Mouse (Mus musculus): ENCODE data around the gene Kcnip3.

Kcnip3 gene

GRCm38 (mm10) chr2:127517081-127517480 is 4.8 kb downstream of the Kcnip3 start:
- DNase-seq: no peak

- peak; percentile 42 for DNase-seq
These were observed 7.3 kb downstream of the Kcnip3 start for GRCm38 (mm10) chr2:127514380-127515124.

- DNase-seq: peak; percentile 39
These were observed 8.7 kb downstream of the Kcnip3 start for GRCm38 (mm10) chr2:127513244-127513643.

- DNase-seq: no peak
These were observed 10.5 kb downstream of the Kcnip3 start for GRCm38 (mm10) chr2:127511426-127511825.

GRCm38 (mm10) chr2:127507967-127508660 is 13.8 kb downstream of the Kcnip3 start:
- peak; percentile 68 for DNase-seq

DNA sequence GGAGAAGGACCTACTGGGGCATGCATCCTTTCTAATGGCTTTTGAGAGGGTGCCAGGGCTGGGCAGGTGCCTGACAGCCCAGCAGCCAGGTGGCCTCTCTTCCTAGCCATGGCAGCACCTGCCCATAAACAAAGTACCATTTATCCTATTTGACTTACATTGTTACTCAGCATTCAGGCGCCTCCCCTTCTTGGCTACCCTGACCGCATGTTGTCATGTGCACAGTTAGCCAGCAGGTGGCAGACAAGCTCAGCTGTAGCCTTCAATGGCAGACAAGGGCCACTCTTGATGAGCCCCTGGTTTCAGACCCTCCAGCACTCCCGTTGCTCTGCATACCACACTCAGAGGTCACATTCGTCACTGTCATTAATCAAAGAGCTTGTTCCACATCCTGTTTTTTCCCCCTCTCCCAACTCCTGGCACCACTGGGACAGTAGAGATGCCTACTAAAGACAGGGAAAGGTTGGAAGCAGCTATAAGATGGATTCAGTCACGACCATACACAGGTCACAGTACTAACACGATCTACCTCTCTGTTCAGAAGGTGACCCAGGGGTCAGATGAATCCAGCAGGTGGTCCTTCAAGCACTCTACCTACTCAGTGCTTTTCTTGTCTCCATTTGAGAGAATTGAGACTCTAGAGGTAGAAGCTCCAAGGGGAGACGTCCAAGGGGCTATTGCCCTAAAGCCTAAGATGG is 14.7 kb downstream of the Kcnip3 start:
- DNase-seq: peak; percentile 91

DNA sequence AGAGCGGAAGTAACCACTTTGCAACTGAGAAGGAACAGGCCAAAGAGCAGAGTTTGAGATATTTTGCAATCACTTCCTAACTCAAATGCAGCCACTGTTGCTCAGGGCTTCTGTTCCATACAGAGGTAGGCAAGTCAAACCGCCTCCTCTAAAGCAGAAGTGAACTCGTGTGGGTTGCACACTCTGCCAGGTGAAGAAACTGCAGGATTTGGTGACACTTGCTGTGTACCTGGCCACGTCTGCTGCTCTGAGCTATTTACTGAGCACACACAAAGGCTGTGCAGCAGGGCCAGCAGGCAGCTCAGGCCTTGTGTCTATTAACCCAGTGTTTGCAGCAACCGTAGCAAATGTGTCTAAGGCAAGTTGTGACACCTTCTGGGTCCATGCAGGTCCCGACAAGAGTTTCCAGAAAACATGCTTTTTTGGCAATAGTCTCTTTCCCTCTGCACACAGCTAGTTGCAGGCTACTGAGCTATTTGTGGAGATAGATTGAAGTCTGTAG is 15.7 kb downstream of the Kcnip3 start:
- no peak for DNase-seq

- DNase-seq: no peak
These were observed 16.7 kb downstream of the Kcnip3 start for GRCm38 (mm10) chr2:127505196-127505595.

DNA sequence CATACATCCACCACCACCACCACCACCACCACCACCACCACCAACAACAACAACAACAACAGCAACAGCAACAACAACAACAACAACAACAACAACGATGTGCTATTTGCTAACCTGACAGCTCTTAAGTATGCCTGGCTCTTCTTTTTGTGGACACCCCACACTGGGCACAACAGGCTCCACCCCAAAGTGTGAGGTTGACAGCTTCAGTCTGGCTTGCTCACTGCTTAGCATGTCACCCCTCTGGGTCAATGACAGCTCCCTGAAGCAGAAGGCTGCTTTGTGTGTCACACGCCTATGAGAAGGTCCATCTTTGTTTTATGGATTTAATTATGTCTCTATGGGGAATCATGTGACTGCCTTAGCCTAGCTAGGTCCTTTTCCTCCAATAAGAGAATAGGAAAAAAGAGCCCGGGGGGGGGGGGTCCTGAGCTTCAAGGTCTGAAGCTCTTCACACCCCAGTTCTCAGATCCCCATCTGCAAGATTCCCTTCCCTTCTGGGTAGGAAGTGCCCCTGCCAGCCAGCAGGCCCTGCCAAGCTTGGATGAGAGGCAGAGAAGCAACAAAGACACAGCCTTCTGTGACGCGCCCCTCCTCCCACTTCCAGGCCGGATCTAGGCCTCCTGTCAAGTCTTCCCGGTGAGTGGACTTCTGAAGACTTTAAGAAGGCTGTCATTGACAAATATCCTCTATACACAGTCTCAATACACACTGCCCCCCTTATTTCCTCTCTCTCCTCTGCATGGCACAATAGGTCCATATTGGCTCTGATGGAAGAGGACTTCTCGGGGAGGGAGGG is 17.9 kb downstream of the Kcnip3 start:
- DNase-seq: no peak

DNA sequence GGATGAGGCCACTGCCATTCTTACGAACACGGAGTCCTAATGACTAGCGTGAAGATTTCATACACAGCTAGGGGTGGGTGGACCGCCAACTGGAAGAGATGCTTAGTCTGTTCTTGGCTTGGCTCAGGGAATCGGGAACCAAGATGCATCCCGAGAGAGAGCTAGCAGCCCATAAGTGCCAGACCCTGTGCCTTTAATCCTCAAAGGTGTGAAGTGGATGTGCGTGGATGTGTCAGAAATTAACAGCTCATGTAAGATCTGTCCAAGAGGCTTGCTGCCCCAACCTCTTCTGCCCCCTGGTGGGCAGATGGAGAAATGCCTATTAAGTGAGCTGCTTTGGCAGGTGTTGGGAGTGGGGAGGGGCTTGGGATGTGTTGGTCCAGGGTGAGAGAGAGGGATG is 20.8 kb downstream of the Kcnip3 start:
- DNase-seq: peak; percentile 63

DNA sequence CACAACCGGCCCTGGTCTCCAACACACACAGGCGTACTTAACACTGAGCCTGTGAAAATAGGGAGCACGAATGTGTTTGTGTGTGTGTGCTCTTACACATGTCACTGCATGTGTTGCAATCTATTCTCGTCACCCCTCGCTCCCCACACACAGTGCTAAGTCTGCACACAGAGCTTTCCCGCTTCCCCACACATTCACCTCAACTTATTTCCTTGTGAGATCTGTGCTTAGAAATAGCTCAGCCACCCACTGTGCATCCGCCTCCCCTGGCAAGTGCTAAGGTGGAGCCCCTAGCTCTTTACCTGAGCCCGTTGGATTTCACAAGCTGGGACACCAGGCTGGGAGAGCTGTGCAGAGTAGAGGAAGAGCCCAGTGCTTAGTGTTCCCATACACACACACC is 23.1 kb downstream of the Kcnip3 start:
- no peak for DNase-seq

GRCm38 (mm10) chr2:127496321-127496720 is 25.6 kb downstream of the Kcnip3 start:
- DNase-seq: no peak

DNA sequence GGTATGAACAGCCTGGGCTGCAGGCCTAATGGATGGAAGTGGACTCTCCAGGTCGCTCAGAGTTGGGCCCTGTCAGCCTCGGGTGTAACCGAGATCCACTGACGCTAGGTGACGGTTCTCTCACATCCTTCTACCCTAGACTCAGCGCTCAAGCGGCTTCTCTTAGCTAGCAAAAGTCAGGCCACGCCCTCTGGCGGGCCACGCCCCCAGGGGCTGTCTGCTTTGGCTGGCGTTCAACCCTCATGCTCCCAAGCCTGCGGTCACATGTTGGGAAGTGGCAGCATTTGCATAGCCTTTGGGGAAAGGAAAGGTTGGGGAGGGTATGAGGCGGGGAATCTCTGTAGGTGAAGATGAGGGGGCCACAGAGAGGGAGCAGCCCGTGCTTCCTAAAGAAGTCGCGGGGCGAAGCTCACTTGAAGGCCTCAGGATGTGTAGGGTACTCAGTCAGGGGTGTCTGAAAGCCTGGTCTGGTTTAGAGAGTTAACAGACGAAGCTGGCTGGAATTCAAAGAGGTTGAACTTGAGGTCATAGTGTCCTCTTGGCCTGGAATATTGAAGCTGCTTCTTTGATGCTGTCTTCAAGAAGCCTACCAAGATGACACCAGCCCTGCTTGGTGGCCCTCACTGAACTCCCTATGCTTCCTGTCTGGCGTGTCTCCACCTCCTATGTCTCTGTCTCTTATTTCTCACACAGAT is 37.3 kb downstream of the Kcnip3 start:
- DNase-seq: no peak

DNA sequence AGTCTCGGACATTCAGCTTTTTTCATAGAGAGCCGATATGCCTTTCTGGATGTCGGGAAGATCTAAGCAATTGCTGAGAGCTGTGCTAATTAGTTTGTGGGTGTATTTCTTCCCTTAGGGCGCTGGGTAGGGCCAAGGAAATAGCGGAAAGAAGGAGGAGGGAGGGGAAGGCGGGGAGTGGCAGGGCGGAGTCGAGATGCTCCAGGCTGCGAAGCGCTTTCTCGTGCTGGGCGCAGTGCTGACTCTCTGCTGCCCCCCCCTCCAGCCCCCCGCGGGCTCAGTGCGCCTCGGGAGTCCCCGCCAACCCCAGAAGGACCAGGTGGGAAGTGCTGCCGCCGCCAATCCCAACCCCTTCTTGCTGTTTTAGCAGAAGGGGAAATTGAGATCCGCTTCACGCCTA is 38.9 kb downstream of the Kcnip3 start:
- DNase-seq: no peak

- DNase-seq: no peak
These were observed 39.4 kb downstream of the Kcnip3 start for GRCm38 (mm10) chr2:127482533-127482911.

- no peak for DNase-seq
These were observed 39.9 kb downstream of the Kcnip3 start for GRCm38 (mm10) chr2:127481841-127482532.

- no peak for DNase-seq
These were observed 42.1 kb downstream of the Kcnip3 start for GRCm38 (mm10) chr2:127479763-127480162.

DNA sequence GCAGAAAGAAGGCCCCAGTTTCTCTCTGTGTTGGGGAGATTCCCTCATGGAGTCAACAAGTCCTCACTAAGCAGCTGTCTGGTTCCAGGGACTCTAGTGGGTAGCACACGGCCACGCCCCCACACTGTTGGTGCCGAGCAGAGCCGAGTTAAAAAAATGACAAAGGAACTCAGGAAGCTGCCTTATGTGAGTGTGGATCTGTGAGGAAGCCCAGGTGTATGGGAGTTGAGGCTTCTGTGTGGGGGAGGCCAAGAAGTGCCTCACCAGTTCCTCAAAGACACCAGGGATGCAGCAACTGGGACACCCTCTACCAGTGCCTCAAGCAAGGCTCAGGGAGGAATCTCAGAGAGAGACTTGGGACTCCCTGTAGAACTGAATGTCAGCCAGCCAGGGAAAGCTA is 42.7 kb downstream of the Kcnip3 start:
- no peak for DNase-seq

DNA sequence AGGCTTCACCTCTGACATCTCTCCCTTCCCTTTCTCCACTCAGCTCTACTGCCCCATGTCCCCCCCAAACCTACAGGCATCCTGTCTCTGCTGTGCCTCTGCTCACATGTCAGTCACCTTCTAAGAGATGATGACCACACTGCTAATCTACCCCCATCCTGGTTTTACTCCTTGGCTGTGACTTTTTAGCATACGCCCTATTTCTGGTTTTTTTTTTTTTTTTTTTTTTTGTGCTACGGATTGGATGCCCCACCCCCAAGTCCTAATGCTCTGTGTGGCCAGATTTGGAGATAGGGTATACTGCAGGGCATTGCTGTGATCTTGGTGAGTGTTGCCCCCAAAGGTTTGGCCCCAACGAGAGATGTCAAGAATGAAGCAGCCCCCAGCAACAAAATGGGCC is 49.6 kb downstream of the Kcnip3 start:
- DNase-seq: no peak

DNA sequence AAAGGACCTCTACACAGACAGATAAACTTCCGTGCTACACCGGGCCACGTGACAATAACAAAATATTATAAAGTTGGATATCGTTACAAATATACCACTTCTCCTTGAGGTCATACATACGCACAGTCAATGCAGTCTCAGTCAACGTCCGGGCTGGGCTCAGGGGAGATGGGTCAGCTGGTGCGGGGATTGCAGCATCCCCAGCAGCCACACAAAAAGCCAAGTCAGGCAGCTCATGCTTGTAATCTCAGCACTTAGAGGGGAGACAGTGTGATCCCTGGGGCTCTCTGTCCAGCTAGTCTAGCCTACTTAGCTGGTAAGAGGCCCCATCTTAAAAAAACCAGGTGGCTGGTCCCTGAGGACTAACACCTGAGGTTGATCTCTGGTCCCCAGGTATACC is 50.6 kb downstream of the Kcnip3 start:
- DNase-seq: no peak

GRCm38 (mm10) chr2:127470661-127471060 is 51.2 kb downstream of the Kcnip3 start:
- no peak for DNase-seq

DNA sequence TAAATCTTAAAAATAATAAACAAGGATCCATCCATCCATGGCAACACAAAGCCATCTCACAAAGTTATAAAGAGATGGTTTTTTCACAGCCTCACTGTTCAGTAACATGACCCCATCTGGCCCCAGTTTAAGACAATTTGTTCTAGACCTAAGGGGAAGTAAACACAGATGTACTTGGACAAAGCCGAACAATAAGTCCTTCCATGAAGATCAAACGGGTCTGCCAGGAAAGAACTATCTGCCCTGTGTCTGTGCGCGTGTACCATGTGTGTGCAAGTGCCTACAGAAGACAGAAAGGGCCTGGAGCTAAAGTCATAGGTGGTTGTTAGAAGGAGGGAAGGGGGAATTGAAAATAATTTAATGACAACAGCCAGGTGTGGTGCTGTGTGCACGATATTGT is 51.7 kb downstream of the Kcnip3 start:
- DNase-seq: no peak
